31 mouse cellular contexts compared by ENCODE assay signal in genomic region chr4:136672335-136673090, GRCm38 (mm10). TPM values are rescaled to one million over a fixed set of nuclear protein-coding genes. Genes with fewer than 3 reads are reported as not detected.
A peak's percentile ranks its signal among the peaks of the same experiment; 100 is the strongest.
DNase-seq lines count a peak whose midpoint lies in the region; TF ChIP-seq lines count a peak whose summit lies in the region.
"Had no signal": no experiment of that assay in that cellular context is flagged by ENCODE, and none has a peak within 500 bp of the region (broad histone marks: within the 10 kb centered on the region; RNA-seq: fewer than 3 reads in every experiment).

No protein-coding gene starts in this region.

- TF ChIP-seq CTCF in E14TG2a.4 (conservative IDR thresholded peaks at IDR 0.05; ENCODE audit: low read length): no peak

- intact Hi-C loops in left cerebral cortex, postnatal 14 days (cut with DNase I): loop anchor here (10.0 kb wide), 1 partner anchor 402 kb away; no protein-coding TSS in a partner anchor

- H3K27me3 ChIP-seq in E14TG2a.4 (ENCODE audit: insufficient read depth, low read length): peaks cover 6% of the 10 kb centered on the region; the same call in 1 of the 2 replicates
- H3K27me3 ChIP-seq: embryonic facial prominence, embryonic 13.5 days; forebrain, embryonic 13.5 days; Patski had no signal

- peak; percentile 56 for DNase-seq in ES-CJ7 (ENCODE audit: low read depth, low spot score)
- DNase-seq in MEL-GATA-1-ER (ENCODE audit: extremely low read depth, low read depth): peak; percentile 69
- DNase-seq in ZHBTc4 (ENCODE audit: low read depth, low spot score): peak; percentile 91
- DNase-seq in left cerebral cortex, postnatal 14 days (ENCODE audit: low spot score in 2 of 2): no peak
- no peak for DNase-seq in urinary bladder, adult 18-20 months (ENCODE audit: low spot score in 2 of 2)
- DNase-seq in cerebellum, postnatal 14 days: no peak
- DNase-seq: adrenal gland, adult 2 months; adrenal gland, postnatal 14 days; B cell, adult 2 months; cerebellum, adult 11 months; cerebellum, adult 2 months; cerebellum, adult 9-11 months; cerebellum, postnatal 36 days; embryo, embryonic 11 days; gastrocnemius, postnatal 10 days; gastrocnemius, postnatal 36 days; heart, adult 2 months; heart, postnatal 14 days; heart, postnatal 4 days had no signal

- H3K4me1 ChIP-seq in E14TG2a.4 (replicated peaks; ENCODE audit: low read depth, low read length): peaks cover 34% of the 10 kb centered on the region
- H3K4me1 ChIP-seq: forebrain, embryonic 13.5 days; heart, embryonic 13.5 days had no signal

- peak overlapping the region; percentile 50 for H3K4me3 ChIP-seq in E14TG2a.4 (replicated peaks; ENCODE audit: low read length)
- H3K4me3 ChIP-seq: embryonic facial prominence, embryonic 10.5 days; embryonic facial prominence, embryonic 13.5 days; erythroblast, embryonic 14.5 days; forebrain, embryonic 13.5 days; heart, adult 2 months; heart, embryonic 10.5 days; heart, embryonic 13.5 days had no signal

- H3K9me3 ChIP-seq in E14TG2a.4 (ENCODE audit: low read length): no peaks in the 10 kb centered on the region
- H3K9me3 ChIP-seq: embryonic facial prominence, embryonic 10.5 days; embryonic facial prominence, embryonic 13.5 days; forebrain, embryonic 13.5 days; heart, embryonic 10.5 days; heart, embryonic 13.5 days had no signal

- no peaks in the 10 kb centered on the region for H3K36me3 ChIP-seq in E14TG2a.4 (ENCODE audit: insufficient read depth, low read length)
- H3K36me3 ChIP-seq: heart, embryonic 13.5 days had no signal

RNA-seq across cellular contexts. Expression of gene Lactbl1, which starts 50.1 kb away (rescaled TPM):
- under 1 TPM; 0.22 to 0.25 TPM for total RNA-seq in left cerebral cortex, postnatal 14 days (2021)
- total RNA-seq: adrenal gland, adult 2 months; adrenal gland, postnatal 14 days; adrenal gland, postnatal 4 days; CH12.LX; gastrocnemius, adult 18-20 months; gastrocnemius, postnatal 10 days; gastrocnemius, postnatal 36 days; granulocyte monocyte progenitor cell, adult 5-6 weeks; heart, adult 2 months; heart, postnatal 14 days; heart, postnatal 4 days had no signal

Comparison
In these comparisons a context has a peak if more than half of its experiments do, and no peak if none do; other contexts are left out.
1. DNase-seq: peak in ES-CJ7 (single experiment), MEL-GATA-1-ER (single experiment) and ZHBTc4 (single experiment); none in left cerebral cortex, postnatal 14 days (0 of 2), urinary bladder, adult 18-20 months (0 of 2) and cerebellum, postnatal 14 days (0 of 2).